Mouse (Mus musculus): ENCODE measurements around the gene Gm7168. TPM values are rescaled to one million over a fixed set of nuclear protein-coding genes. Genes with fewer than 3 reads are reported as not detected.
A peak's percentile ranks its signal among the peaks of the same experiment; 100 is the strongest.
"Not testable (repeated sequence)": the region's sequence is repeated elsewhere in the genome, so short reads cannot be mapped to it uniquely, and the experiment has no call there.

The Gm7168 gene
- polyA plus RNA-seq, 1 experiment from 2014 or later = not detected

GRCm38 (mm10) chr17:13965048-13965447 lies 16.9 kb downstream of the Gm7168 start:
- ATAC-seq (ENCODE audit: low FRiP score, low TSS enrichment); H3K4me3 ChIP-seq (ENCODE audit: low read length); H3K9me3 ChIP-seq (ENCODE audit: low read length); H3K9ac ChIP-seq (replicated peaks; ENCODE audit: low read length); H3K27me3 ChIP-seq (ENCODE audit: insufficient read depth, low read length); H3K36me3 ChIP-seq (ENCODE audit: insufficient read depth, low read length); H3K4me2 ChIP-seq (replicated peaks; ENCODE audit: low read depth, low read length); H3K4me1 ChIP-seq (ENCODE audit: insufficient read depth, low read length); H3K27ac ChIP-seq (ENCODE audit: low read length): not testable (repeated sequence)
- 50% methylated on average over 1 of the region's 2 CpGs for WGBS

- WGBS = 77% methylated on average over 1 of the region's 2 CpGs
Observed at GRCm38 (mm10) chr17:13969917-13970316, 21.7 kb downstream of the Gm7168 start.

GRCm38 (mm10) chr17:13970796-13971195 lies 22.6 kb downstream of the Gm7168 start:
- not testable (repeated sequence) for ATAC-seq (ENCODE audit: low FRiP score, low TSS enrichment); H3K9ac ChIP-seq (replicated peaks; ENCODE audit: low read length); H3K36me3 ChIP-seq (ENCODE audit: insufficient read depth, low read length); H3K9me3 ChIP-seq (ENCODE audit: low read length); H3K27me3 ChIP-seq (ENCODE audit: insufficient read depth, low read length); H3K4me1 ChIP-seq (ENCODE audit: insufficient read depth, low read length); H3K4me3 ChIP-seq (ENCODE audit: low read length); H3K4me2 ChIP-seq (replicated peaks; ENCODE audit: low read depth, low read length); H3K27ac ChIP-seq (ENCODE audit: low read length)
- WGBS = 81% methylated on average over 5 of the region's 5 CpGs

More at GRCm38 (mm10) chr17:13969917-13970316, 21.7 kb downstream of the Gm7168 start:
- not testable (repeated sequence) for H3K27me3 ChIP-seq (ENCODE audit: insufficient read depth, low read length); H3K9ac ChIP-seq (replicated peaks; ENCODE audit: low read length); H3K9me3 ChIP-seq (ENCODE audit: low read length); ATAC-seq (ENCODE audit: low FRiP score, low TSS enrichment); H3K4me2 ChIP-seq (replicated peaks; ENCODE audit: low read depth, low read length); H3K36me3 ChIP-seq (ENCODE audit: insufficient read depth, low read length); H3K4me1 ChIP-seq (ENCODE audit: insufficient read depth, low read length); H3K4me3 ChIP-seq (ENCODE audit: low read length); H3K27ac ChIP-seq (ENCODE audit: low read length)

GRCm38 (mm10) chr17:13987690-13988089 lies 39.5 kb downstream of the Gm7168 start:
- H3K4me1 ChIP-seq (ENCODE audit: insufficient read depth, low read length) = no peaks in the 10 kb centered on the region
- no peaks in the 10 kb centered on the region for H3K27me3 ChIP-seq (ENCODE audit: insufficient read depth, low read length)
- H3K4me2 ChIP-seq (replicated peaks; ENCODE audit: low read depth, low read length) = no peak overlapping the region
- H3K9me3 ChIP-seq (ENCODE audit: low read length) = no peaks in the 10 kb centered on the region
- no peak overlapping the region for H3K27ac ChIP-seq (ENCODE audit: low read length)
- no peak for ATAC-seq (ENCODE audit: low FRiP score, low TSS enrichment)
- H3K36me3 ChIP-seq (ENCODE audit: insufficient read depth, low read length) = no peaks in the 10 kb centered on the region
- H3K4me3 ChIP-seq (ENCODE audit: low read length) = no peak overlapping the region
- 75% methylated on average over 1 of the region's 1 CpGs for WGBS
- H3K9ac ChIP-seq (replicated peaks; ENCODE audit: low read length) = no peak overlapping the region

- not testable (repeated sequence) for H3K4me2 ChIP-seq (replicated peaks; ENCODE audit: low read depth, low read length); H3K4me3 ChIP-seq (ENCODE audit: low read length); H3K27me3 ChIP-seq (ENCODE audit: insufficient read depth, low read length); H3K9ac ChIP-seq (replicated peaks; ENCODE audit: low read length); H3K9me3 ChIP-seq (ENCODE audit: low read length); H3K27ac ChIP-seq (ENCODE audit: low read length); H3K36me3 ChIP-seq (ENCODE audit: insufficient read depth, low read length); H3K4me1 ChIP-seq (ENCODE audit: insufficient read depth, low read length)
- WGBS = 42% methylated on average over 2 of the region's 2 CpGs
- peak; percentile 67; the same call in 1 of the 2 replicates for ATAC-seq (ENCODE audit: low FRiP score, low TSS enrichment)
Observed at GRCm38 (mm10) chr17:13993425-13993824, 45.3 kb downstream of the Gm7168 start.

Other genes starting within 250 kb of the Gm7168 start
- 52.7 TPM in 2 replicates for gene Afdn, start 187.8 kb upstream of the Gm7168 start, polyA plus RNA-seq (2015; fragmentation: Nextera tagmentation; extraction: Ambion mirVana)
- 2.8 and 4.0 TPM in 2 replicates for gene Tcte2, start 186.5 kb upstream of the Gm7168 start, polyA plus RNA-seq (2015; fragmentation: Nextera tagmentation; extraction: Ambion mirVana)
- not detected in 2 replicates for gene Gm7356, start 55.3 kb downstream of the Gm7168 start, polyA plus RNA-seq (2015; fragmentation: Nextera tagmentation; extraction: Ambion mirVana)
- not detected in 2 replicates for gene Gm7358, start 111.2 kb downstream of the Gm7168 start, polyA plus RNA-seq (2015; fragmentation: Nextera tagmentation; extraction: Ambion mirVana)